Mouse (Mus musculus) thymus, adult 18-20 months (tissue): ENCODE data around the gene Nadk2.

Source experiments
- DNase-seq, 2 experiments: peaks; one replicate each; pipeline ENCODE4 v3.0.0; 2022; ENCODE audit warnings: mixed read lengths in 2 of 2

Gene Nadk2

DNA sequence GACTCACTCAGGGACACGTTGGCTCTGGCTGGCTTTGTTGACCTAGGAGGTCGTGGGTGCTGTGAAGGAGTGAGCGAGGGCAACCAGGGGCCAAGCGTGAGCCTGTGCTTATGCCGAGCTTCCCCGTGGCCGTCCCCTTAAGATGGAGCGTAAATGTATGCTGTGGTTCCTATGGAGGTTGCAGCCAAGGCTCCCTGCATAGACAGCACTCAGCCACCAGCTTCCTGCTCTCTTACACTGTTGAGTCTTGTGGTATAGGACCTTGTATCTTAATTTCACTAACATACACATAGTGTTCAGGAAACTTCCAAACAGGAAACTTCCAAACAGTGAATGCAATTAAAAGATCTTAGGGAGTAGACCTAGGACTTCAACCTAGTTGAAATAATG lies 17.6 kb downstream of the Nadk2 start:
- no peak for DNase-seq

DNA sequence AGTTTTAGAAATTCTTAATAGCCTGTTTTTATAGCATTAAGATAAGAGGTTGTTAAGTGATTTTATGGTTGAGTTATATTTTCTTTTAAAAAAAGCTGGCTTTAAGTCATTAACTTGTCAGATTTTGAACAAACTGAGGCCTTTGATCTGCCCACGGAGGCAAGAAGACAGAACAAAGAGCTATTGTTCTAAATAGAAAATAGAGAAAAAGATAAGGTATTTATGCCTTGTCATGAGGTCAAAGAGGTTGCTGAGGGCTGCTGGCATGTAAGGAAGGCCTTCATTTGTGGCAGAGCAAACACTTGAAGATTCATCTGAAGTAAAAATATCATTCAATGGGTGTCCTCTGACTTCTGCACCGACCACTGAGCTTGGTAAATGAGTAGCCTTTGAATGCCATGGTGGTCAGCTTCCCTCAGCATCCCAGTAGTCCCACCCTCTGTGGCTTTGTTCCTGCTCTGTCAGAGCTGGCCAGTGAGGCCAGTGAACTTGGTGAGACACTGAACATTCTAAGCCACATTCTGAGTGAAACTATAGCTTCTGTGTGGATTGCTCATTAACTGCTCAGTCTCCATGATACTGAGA lies 18.2 kb downstream of the Nadk2 start:
- DNase-seq = no peak

DNA sequence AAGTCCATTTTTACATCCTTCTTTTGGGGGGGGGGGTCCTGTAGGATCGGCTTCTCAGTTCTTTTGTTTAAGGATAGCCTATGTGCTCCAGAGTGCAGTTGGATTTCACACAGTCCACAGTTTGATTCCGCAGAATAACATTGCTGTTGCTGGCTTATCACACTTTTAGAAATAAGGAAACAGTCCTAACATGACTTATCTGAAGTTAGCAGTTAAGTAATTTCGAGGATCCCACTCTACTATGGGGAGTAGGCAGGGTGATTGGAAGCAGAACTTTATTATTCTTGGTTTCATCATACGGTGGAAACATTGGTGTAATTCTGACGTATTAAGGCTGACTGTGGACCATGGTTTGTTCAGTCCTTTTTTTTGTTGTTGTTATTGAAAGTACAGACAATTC lies 19.6 kb downstream of the Nadk2 start:
- DNase-seq = no peak

DNA sequence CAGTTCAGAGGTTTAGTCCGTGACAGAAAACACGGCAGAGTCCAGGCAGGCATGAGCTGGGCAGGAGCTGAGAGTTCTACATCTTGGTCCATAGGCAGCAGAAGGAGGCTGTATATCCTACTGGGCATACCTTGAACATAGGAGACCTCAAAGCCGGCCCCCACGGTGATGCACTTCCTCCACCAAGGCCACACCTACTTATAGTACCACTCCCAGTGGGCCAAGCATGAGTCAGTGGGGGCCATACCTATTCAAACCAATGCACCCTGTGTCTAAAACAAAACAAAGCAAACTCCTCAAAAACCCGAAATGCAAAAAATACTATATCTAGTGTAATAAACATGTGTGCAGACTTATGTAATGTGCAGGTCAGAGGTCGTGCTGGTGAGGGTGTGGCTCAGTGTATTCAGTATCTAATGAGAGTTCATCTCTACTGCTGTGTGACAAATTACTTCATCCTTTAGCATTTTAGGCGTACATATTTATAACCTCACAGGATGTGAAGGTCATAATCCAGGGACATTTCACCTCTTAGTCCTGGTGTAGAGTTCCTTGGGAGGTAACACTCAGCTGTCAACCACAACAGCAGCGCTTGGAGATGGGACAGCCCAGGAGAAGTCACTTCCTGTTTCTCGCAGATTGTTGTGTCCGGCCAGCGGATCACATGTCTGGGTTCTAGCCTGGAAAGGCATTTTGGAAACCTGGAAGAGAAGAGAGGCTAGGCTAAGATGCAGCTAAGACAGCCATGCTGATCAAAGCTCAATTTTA lies 22.7 kb downstream of the Nadk2 start:
- DNase-seq = no peak

DNA sequence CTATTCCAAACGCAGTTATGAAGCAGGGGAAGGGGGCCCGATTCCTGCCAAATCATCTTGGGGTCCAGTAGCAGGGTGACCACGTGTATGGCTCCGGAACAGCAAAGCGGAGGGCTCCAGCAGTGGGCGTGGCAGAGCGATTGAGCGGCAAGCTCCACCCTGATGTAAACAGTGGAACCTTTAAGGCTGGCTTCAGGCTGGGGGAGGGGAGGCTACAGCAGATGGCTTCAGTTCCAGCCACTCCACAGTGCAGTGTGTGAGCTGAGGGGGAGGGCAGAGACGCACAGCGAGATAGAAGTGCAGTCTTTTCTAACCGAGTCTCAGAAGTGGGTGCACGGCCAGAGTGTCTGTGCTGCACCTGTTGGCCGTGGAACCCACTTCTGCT lies 23.3 kb downstream of the Nadk2 start:
- DNase-seq = no peak

DNA sequence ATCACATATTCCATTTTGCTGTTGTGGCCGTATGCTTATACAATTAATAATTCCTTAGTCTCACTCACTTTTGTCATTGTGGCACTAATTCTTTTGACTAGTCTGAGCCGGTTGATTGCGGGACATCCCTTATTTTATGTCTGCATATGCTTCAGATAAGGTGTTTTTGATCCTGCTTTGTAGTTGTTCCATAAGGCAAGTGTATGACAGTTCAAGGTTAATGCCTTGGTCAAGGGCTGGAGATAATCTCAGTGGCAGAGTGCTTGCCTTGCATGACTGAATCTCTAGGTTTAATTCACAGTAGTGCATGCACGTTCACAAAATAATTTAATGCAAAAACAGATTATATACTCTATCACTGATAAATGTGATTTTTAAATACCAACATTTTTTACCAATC lies 25.8 kb downstream of the Nadk2 start:
- no peak for DNase-seq

DNA sequence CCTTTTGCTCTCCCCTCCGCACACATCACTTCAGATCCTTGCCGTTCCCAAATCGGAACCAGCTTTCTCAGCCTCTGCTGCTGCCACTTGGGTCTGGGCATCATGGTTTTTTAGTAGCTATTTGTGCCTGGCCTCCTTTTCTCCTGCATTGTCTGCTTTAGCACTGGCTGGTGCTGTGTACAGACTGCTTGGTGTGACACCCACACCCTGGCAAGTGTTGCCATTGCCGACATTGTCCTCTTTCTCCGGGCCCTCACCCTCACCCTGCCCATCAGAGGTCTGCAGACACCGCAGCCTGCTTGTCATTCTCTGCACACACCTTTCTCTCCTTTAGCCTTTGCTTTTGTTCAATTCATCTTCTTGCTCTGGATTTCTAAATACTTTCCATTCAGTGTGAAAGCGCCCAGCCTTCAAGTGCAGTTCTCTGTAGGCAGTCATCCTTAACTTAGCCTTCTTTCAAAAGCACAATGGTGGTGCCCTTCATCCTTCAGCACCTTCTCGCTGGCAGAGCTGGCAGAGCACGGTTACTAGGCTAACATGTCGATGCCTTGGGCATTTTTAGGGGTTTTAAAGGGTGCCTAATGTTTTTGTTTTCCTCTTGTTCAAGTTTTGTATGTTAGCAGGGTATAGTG lies 29.5 kb downstream of the Nadk2 start:
- DNase-seq = no peak

DNA sequence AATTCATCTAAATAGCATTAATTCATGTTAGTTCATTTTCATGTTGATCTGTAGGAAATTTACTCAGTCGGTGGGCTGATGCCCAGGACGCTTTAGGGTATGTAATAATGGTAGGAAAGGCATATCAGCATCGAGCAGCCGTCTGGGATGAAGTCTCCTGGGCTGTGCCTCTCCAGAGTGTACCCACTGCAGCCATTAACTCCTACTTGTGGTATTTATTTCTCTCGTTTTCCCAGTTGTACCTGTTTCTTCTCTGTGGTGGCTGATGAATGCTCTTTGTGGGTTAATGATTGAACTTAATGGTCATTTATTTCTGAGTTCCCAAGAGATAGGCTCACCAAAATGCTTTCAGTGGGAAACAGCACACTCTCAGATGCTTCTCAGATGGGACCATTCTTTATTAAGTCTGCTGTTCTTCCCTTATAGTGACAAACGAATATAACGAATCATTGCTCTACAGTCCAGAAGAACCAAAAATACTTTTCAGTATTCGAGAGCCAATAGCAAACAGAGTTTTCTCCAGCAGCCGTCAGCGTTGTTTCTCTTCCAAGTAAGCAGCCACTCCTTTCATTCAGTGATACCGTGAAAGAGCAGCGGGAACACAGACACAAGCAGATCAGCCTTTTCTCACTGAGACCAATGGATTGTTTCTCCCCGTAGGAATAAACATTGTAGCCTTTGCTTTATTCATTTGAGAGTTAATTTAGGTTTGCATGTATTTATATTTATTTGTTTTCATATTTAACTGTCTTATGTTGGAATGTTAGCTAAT lies 35.4 kb downstream of the Nadk2 start:
- no peak for DNase-seq

DNA sequence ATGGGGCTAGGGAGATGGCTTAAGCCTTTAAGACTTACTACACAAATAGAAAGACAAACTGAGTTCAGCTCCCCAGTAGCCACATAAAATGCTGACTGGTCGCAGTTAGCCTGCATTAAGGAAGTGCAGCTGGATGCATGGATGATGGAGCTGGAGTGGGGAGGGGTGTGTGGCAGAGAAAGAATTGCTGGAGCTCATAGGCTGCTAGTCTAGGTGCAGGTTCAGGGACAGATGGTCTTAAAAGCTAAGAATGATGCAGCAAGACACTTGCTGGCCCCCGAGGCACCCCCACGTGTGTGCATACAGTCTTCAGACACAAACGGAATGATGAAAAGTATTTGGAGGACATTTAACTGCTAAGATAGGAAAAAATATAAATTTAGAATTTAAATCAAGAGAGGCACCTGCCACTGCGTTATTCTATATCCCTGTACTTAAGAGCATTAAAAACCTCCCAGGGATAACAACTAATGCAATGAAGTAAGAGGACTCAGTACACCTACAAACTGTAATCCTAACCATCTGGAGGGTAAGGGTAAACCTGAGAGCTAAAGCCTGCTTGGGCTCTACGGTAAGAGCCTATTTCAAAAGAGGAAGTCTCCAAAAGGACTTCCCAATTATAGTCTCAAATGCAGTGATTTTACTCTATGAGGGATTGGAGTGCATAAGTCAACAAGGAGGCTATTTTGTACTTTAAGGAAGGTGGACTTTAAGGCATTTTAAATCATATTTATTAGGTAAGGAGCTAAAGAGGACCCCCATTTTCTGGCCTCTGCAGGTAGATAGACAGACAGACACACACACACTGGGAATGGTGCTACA lies 39.7 kb downstream of the Nadk2 start:
- DNase-seq = no peak

DNA sequence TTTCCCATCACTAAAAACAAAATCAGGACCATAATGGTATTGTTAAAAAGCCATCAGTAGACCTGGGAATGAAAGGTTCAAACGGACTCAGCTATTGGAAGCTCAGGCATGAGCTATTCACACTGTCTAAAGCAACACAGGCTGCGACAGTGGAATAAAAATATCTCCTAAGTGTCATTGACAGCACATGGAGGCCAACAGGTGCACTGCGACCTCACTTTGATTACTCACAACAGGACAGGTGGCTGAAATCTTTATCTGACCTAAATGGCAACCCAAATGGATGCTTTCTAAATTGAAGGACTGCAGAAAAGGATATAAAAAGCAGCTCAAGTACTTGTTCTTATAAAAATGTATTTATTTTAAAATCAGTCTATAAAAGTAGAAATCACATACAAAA lies 40.6 kb downstream of the Nadk2 start:
- no peak for DNase-seq

DNA sequence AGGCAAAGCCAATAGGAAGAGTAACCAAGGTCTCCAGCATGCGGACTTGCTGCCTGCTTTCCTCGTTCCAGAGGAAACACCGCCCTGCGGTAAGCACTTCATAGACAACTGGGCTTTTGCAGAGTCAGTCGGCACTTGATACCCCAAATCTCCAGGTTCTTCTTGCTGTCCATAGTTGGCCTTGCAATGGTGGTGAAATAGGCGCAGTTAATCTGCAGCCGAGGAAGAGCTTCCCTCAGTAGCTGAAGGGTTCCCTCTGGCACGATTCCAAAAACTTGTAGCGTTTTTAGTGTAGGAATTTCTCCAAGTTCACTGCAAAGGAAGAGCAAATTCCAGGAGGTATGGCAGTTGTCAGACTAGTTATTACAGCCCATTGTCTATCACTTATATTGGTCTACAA lies 42.5 kb downstream of the Nadk2 start:
- DNase-seq = no peak

DNA sequence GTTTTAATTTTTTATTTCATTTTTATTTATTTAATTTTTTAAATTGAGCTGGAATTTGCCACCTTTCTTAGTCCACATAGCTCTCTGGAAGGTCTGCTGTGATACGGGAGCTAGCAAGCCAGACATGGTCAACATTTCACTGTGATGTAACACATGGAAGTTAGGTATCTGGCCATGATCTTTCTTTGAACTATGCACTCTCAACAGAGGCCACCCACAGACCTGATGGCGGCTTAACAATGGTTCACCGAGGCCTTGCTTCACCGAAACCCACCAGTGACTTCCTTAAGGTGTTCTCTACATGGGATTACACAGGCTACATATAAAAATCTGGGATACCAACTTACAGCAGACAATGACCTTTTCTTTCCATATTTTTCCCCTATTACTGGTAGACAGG lies 43.1 kb downstream of the Nadk2 start:
- DNase-seq = no peak

DNA sequence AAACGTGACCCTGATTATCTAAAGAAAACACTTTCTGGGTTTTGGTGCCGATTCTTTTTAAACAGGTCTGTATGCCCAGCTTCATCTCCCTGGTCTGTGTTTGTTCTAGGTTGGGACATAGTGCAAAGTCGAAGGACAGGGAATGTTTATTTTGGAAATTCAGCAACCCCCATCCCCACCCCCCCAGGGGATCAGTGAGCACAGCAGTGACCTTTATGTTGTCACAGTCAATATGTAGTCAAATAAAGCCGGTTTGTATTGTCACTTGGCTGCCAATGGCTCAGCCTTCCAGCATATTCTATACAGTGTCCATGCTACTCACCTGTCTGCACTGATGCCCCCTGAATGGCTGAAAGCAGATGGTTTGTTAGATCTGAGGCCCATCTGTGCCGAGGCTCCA lies 43.5 kb downstream of the Nadk2 start:
- DNase-seq = no peak

DNA sequence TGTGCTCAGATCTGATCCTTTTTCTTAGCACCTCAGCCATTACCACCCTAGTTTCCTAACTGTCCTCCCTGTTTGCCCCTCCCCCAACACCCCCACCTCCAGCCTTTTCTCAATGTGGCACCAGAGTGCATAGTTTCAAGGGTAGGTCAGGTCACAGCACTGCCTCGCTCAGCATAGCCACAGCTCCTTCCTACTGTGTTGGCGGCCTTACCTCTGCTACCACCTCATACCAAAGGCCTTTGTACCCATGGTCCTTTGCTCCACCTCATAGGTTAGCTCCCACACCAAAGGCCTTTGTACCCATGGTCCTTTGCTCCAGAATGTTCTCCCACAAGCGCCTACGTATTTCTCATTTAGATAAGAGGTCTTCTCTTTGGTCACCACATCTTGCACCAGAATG lies 47.8 kb downstream of the Nadk2 start:
- no peak for DNase-seq

DNA sequence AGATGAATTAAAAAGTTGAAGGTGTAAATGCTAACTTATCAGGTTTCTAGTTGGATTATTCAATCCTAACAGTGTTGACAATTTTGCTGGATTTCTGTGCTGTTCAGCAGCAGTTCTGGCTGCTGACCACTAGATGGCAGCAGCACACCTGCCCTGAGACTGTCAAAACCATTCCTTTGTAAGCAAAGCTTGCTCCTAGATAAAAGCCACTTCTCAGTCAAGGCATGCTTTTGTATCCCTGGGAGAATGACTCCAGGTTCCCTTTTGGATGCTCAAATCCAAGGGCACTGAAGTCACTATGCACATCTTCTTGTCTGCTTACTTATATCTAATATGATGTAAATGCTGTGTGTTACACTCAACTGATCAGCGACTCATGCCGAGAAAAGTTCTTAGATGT lies 49.0 kb downstream of the Nadk2 start:
- DNase-seq = no peak

DNA sequence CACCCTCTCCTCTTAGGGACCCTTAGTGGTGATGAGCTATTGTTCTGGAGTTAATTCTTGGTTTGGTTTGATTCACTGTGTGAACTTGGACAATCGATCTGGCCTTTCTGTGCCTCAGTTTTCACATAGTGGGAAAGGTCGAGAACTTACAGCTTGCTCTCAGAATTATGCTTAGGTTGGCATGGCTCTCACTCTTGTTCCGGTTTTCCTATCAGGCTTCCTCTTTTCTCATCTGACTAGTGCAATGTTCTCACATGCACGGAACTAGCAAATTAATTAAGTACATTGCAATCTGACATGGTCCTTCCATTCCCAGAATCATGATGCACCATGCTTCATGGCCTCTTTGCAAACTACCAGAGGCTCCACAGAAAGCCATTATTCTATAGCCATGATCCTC lies 51.9 kb downstream of the Nadk2 start:
- DNase-seq = no peak

DNA sequence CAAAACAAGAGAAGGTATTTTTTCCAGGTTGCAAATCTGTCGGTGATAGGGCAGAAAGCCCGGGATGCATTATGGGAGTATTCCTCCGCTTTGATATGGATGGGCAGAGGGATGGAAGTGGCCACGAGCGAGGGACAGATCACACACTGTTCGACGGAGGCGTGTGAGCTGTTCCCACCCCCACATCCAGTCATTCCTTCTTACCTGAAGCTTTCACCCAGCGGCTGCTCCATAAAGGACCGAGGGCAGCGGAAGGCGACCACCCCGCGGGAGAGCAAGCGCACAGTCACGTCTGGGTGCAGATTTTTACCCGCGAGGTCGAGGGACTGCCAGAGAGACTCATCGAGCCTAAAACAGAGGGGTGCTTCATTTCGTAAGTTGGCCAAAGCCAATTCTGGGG lies 53.8 kb downstream of the Nadk2 start:
- no peak for DNase-seq

DNA sequence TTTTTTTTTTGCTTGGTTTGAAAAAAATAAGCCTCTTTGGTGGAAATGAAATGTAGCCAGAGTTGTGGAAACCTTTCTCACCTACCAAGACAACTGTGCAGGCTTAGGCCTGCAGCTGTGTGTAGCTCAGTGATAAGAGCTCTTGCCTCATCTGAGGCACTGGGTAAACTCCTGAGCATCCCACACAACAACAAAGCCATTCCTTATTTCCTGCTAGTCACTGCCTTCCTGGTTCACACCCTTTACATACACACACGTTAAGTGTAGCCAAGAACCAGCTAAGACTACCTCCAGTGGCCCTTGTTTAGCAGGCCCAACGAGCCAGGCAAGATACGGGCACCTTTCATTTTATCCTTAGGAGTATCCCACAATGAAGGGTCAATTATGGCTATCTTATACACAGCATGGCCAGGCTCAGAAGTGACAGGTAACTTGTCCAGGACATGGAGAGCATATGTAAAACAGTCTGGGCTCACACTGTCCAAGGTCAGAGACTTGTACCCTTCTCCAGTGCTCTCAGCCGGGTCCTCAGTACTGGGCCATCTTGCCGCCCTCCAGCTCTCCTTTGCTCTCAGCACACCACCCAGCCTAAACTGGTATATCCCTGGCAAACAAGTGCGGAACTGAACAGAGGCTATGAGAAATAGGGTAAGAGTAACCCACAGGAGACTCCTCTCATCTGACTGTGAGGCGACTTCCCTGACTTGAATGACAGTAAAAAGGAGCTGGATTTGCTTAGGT lies 56.2 kb downstream of the Nadk2 start:
- no peak for DNase-seq

DNA sequence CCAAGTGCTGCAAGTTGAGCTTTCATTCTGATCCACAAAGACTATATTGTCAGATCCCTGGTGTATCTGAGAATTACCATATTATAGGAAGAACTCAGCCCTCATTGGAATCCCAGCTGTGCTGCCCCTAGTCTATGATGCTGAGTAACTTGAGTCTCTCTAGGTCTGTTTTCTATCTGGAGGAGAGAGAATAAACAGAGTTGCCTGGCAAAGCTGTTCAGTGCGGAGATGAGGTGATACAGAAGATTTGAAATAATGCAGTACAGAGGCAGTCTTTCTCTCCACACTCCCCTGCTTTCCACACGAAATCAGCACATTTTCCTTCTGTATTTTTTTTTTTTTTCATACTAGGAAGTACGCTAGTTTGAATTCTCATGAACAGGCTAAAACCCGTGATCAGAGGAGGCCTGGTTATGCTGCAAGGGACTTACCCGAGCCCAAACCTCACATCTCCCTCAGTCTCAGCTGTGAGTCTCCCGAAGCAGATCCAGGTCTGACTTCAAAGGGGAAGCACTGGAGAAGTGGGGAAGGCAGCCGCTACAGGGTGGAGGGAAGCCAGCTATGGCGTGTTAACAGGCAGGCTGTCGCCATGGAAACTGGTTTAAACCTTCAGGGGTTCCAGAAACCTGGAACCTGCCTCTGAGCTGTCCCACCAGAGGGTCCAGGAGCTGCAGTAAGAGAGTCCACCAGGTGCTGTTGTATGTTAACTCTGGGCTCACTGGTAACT lies 59.9 kb downstream of the Nadk2 start:
- no peak for DNase-seq

DNA sequence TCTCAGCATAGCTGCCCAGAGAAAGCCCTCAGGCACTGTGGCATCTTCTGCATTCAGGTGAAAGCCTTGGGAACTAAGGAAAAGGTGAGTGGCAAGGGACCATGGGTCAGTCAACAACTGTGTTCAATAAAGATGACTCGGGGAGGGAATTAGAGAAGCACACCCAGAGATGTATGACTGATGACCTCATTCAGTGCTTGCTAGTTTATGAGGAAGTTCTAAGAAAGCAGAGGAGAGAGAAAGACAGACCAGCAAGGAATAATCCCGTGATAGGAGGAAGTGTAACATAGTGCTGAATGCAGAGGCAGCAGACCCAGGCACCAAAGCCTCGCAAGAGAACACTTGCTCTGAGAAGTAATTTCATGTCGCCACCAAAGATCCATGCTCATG lies 60.4 kb downstream of the Nadk2 start:
- DNase-seq = no peak

DNA sequence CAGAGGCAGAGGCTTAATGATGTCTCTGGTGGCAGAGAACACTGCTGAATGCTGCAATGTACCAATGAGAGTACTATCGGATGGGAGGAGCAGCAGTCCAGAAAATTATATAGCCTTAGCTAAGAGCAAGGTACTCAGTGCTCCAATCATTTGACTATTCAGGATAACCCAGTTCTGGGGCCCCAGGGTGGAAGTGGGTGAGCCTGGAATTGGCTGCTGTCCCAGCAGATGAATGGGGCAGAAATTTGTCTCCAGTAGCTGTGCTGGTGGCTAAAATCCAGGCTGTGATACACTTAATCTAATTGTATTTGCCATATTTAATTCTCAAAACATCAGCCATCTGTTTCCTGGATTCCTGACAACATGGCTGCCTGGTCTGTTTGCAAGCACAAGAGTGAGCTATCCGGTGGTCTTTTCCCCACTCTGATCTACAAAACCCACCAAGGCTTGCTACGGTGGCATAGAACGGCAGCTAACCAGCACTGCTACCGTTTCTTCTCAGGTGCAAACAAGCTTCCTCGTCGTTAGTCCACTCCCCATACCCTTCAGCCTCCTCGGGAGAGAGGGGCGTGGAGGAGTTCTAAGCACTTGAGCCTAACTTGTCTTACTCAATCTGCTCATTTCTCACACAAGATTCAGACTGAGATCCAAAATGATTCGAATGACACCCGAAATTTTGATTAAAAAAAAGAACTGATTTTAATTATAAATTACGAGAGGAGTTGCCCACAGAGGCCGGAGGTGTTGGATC lies 61.8 kb downstream of the Nadk2 start:
- no peak for DNase-seq
